Mouse (Mus musculus): ENCODE data around the gene Rgs14.

Rgs14 gene

GRCm38 (mm10) chr13:55404853-55405782, 35.6 kb downstream of the Rgs14 start:
- peak; percentile 32 for DNase-seq (ENCODE audit: low read depth, low spot score)

GRCm38 (mm10) chr13:55405783-55406390, 36.4 kb downstream of the Rgs14 start:
- no peak for DNase-seq (ENCODE audit: low read depth, low spot score)

GRCm38 (mm10) chr13:55407341-55407740, 37.8 kb downstream of the Rgs14 start:
- DNase-seq (ENCODE audit: low read depth, low spot score): no peak

GRCm38 (mm10) chr13:55408546-55409120, 39.1 kb downstream of the Rgs14 start:
- DNase-seq (ENCODE audit: low read depth, low spot score): no peak

GRCm38 (mm10) chr13:55411826-55412225, 42.3 kb downstream of the Rgs14 start:
- no peak for DNase-seq (ENCODE audit: low read depth, low spot score)

- no peak for DNase-seq (ENCODE audit: low read depth, low spot score)
These were observed 43.2 kb downstream of the Rgs14 start for GRCm38 (mm10) chr13:55412643-55413307.

- DNase-seq (ENCODE audit: low read depth, low spot score): no peak
These were observed 43.8 kb downstream of the Rgs14 start for GRCm38 (mm10) chr13:55413333-55413732.

GRCm38 (mm10) chr13:55414743-55415380, 45.3 kb downstream of the Rgs14 start, which contains the start of gene Pfn3:
TSS of gene Pfn3 (minus strand) at chr13:55415232.
- no peak for DNase-seq (ENCODE audit: low read depth, low spot score)

- peak; percentile 41 for DNase-seq (ENCODE audit: low read depth, low spot score)
These were observed 48.5 kb downstream of the Rgs14 start for GRCm38 (mm10) chr13:55418004-55418403.

- DNase-seq (ENCODE audit: low read depth, low spot score): no peak
These were observed 49.6 kb downstream of the Rgs14 start for GRCm38 (mm10) chr13:55419142-55419541.

GRCm38 (mm10) chr13:55420018-55420932, 50.7 kb downstream of the Rgs14 start:
- DNase-seq (ENCODE audit: low read depth, low spot score): no peak

GRCm38 (mm10) chr13:55420933-55421800, 51.6 kb downstream of the Rgs14 start:
- no peak for DNase-seq (ENCODE audit: low read depth, low spot score)

- no peak for DNase-seq (ENCODE audit: low read depth, low spot score)
These were observed 57.1 kb downstream of the Rgs14 start, which contains the start of gene F12 for GRCm38 (mm10) chr13:55426613-55427012. TSS of gene F12 (minus strand) at chr13:55426793.

GRCm38 (mm10) chr13:55429226-55429888, 59.8 kb downstream of the Rgs14 start:
- DNase-seq (ENCODE audit: low read depth, low spot score): no peak

GRCm38 (mm10) chr13:55430566-55430965, 61.0 kb downstream of the Rgs14 start:
- DNase-seq (ENCODE audit: low read depth, low spot score): no peak

- no peak for DNase-seq (ENCODE audit: low read depth, low spot score)
These were observed 62.6 kb downstream of the Rgs14 start for GRCm38 (mm10) chr13:55431889-55432685.
